Mouse (Mus musculus): Measurements from ENCODE around the gene Kcnip2.
A peak's percentile ranks its signal among the peaks of the same experiment; 100 is the strongest.

DNA sequence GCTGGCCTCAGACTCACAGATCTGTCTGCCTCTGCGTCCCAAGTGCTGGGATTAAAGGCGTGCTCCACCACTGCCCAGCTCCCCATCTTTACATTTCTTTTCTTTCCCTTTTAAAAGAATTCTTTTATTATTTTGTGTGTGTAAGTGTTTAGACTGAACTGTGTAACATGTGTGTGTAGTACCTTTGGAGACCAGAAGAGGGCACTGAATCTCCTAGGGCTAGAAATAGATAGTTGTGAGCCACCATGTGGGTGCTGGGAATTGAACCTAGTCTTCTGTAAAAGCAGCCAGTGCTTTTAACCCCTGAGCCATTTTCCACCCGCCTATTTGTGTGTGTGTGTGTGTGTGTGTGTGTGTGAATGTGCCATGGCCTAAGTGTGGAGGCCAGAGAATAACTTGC, 11.9 kb upstream of the Kcnip2 start:
- TF ChIP-seq CTCF (IDR thresholded peaks at IDR 0.05; ENCODE audit: low read depth) (peak; percentile 46), EP300 (optimal IDR thresholded peaks at IDR 0.05) (no peak)

Measured in stomach, postnatal 0 days (tissue).